Mouse (Mus musculus): ENCODE measurements around the gene 1700018F24Rik. TPM values are rescaled to one million over a fixed set of nuclear protein-coding genes. Genes with fewer than 3 reads are reported as not detected.
"Not testable (repeated sequence)": the region's sequence is repeated elsewhere in the genome, so short reads cannot be mapped to it uniquely, and the experiment has no call there.

Gene 1700018F24Rik
- polyA plus RNA-seq, 1 experiment from 2014 or later: not detected

GRCm38 (mm10) chr5:145054187-145054586, 11.4 kb downstream of the 1700018F24Rik start:
- not testable (repeated sequence) for H3K9me3 ChIP-seq; ATAC-seq (ENCODE audit: low FRiP score); H3K4me3 ChIP-seq (replicated peaks); H3K4me1 ChIP-seq; H3K9ac ChIP-seq; H3K4me2 ChIP-seq; H3K27ac ChIP-seq; H3K27me3 ChIP-seq; H3K36me3 ChIP-seq (replicated peaks)
- 92% methylated on average over 3 of the region's 3 CpGs for WGBS

- Histone ChIP-seq H3K27me3 (0 out of 2 replicates have a peak, but pooled peaks cover 3% of the 10 kb centered on the region), H3K9ac (no peak overlapping the region), H3K9me3 (no peaks in the 10 kb centered on the region), H3K4me3 (replicated peaks) (no peak overlapping the region), H3K4me2 (no peak overlapping the region), H3K27ac (no peak overlapping the region), H3K4me1 (no peaks in the 10 kb centered on the region), H3K36me3 (replicated peaks) (no peaks in the 10 kb centered on the region)
- peak; percentile 20; the same call in 1 of the 2 replicates for ATAC-seq (ENCODE audit: low FRiP score)
- whole genome bisulfite sequencing: 43% methylated on average over 8 of the region's 8 CpGs
Measured at GRCm38 (mm10) chr5:145057907-145058306, 15.1 kb downstream of the 1700018F24Rik start.

GRCm38 (mm10) chr5:145058722-145059121, 15.9 kb downstream of the 1700018F24Rik start:
- Histone ChIP-seq H3K9ac (no peak overlapping the region), H3K9me3 (no peaks in the 10 kb centered on the region), H3K27ac (no peak overlapping the region), H3K36me3 (replicated peaks) (no peaks in the 10 kb centered on the region), H3K4me1 (no peaks in the 10 kb centered on the region), H3K4me3 (replicated peaks) (no peak overlapping the region), H3K27me3 (0 out of 2 replicates have a peak, but pooled peaks cover 3% of the 10 kb centered on the region), H3K4me2 (no peak overlapping the region)
- 89% methylated on average over 7 of the region's 7 CpGs for WGBS
- ATAC-seq (ENCODE audit: low FRiP score): no peak

- Histone ChIP-seq H3K36me3 (replicated peaks) (no peaks in the 10 kb centered on the region), H3K27ac (no peak overlapping the region), H3K27me3 (0 out of 2 replicates have a peak, but pooled peaks cover 3% of the 10 kb centered on the region), H3K4me3 (replicated peaks) (no peak overlapping the region), H3K9me3 (no peaks in the 10 kb centered on the region), H3K4me1 (no peaks in the 10 kb centered on the region), H3K4me2 (no peak overlapping the region), H3K9ac (no peak overlapping the region)
- ATAC-seq (ENCODE audit: low FRiP score): no peak
- WGBS: 79% methylated on average over 2 of the region's 2 CpGs
Measured at GRCm38 (mm10) chr5:145059524-145059923, 16.7 kb downstream of the 1700018F24Rik start.

DNA sequence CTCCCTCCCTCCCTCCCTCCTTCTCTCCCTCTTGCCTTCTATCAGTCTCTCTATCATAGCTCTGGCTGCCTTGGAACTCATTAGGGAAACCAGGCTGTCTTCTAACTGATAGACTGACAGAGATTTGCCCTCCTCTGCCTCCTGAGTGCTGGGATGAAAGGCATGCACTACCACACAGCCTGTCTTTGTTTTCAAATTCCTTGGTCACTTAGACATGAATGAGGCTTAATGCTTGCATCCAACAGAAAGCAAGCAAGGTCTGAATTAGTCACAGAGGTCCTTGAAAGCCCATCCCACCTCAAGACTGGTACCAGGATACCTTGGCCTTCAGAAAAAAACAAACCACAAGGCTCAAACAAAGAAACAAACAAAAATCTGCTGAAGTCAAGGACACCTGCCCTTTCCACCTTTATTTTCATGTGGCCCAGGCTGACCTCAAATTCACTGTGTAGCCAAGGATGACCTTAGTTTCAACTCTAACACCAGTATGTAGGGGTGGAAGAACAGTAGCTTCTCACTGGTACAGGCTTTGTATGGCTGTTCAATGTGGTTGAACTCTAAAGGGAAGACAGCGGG, 22.1 kb downstream of the 1700018F24Rik start:
- H3K27ac ChIP-seq: no peak overlapping the region
- no peak overlapping the region for H3K9ac ChIP-seq
- 0 out of 2 replicates have a peak, but pooled peaks cover 3% of the 10 kb centered on the region for H3K27me3 ChIP-seq
- H3K4me1 ChIP-seq: no peaks in the 10 kb centered on the region
- no peak overlapping the region for H3K4me2 ChIP-seq
- H3K4me3 ChIP-seq (replicated peaks): no peak overlapping the region
- WGBS: 80% methylated on average over 1 of the region's 1 CpGs
- H3K36me3 ChIP-seq (replicated peaks): no peaks in the 10 kb centered on the region
- no peak for ATAC-seq (ENCODE audit: low FRiP score)
- H3K9me3 ChIP-seq: no peaks in the 10 kb centered on the region

GRCm38 (mm10) chr5:145068863-145069262, 26.1 kb downstream of the 1700018F24Rik start:
- 0 out of 2 replicates have a peak, but pooled peaks cover 3% of the 10 kb centered on the region for H3K27me3 ChIP-seq
- H3K36me3 ChIP-seq (replicated peaks): no peaks in the 10 kb centered on the region
- no peak for ATAC-seq (ENCODE audit: low FRiP score)
- H3K4me3 ChIP-seq (replicated peaks): no peak overlapping the region
- no peaks in the 10 kb centered on the region for H3K4me1 ChIP-seq
- H3K27ac ChIP-seq: no peak overlapping the region
- no peaks in the 10 kb centered on the region for H3K9me3 ChIP-seq
- H3K4me2 ChIP-seq: no peak overlapping the region
- 64% methylated on average over 3 of the region's 3 CpGs for WGBS
- H3K9ac ChIP-seq: no peak overlapping the region

- WGBS: 2% methylated on average over 5 of the region's 5 CpGs
- Histone ChIP-seq H3K4me2 (no peak overlapping the region), H3K9ac (no peak overlapping the region), H3K9me3 (no peaks in the 10 kb centered on the region), H3K4me3 (replicated peaks) (no peak overlapping the region), H3K27me3 (0 out of 2 replicates have a peak, but pooled peaks cover 3% of the 10 kb centered on the region), H3K36me3 (replicated peaks) (no peaks in the 10 kb centered on the region), H3K4me1 (no peaks in the 10 kb centered on the region), H3K27ac (no peak overlapping the region)
- ATAC-seq (ENCODE audit: low FRiP score): peak; percentile 57; the same call in 1 of the 2 replicates
Measured at GRCm38 (mm10) chr5:145069707-145070106, 26.9 kb downstream of the 1700018F24Rik start.

GRCm38 (mm10) chr5:145071342-145071741, 28.6 kb downstream of the 1700018F24Rik start:
- no peak overlapping the region for H3K4me2 ChIP-seq
- ATAC-seq (ENCODE audit: low FRiP score): no peak
- no peaks in the 10 kb centered on the region for H3K36me3 ChIP-seq (replicated peaks)
- no peaks in the 10 kb centered on the region for H3K4me1 ChIP-seq
- WGBS: 60% methylated on average over 6 of the region's 6 CpGs
- 0 out of 2 replicates have a peak, but pooled peaks cover 3% of the 10 kb centered on the region for H3K27me3 ChIP-seq
- no peak overlapping the region for H3K4me3 ChIP-seq (replicated peaks)
- no peaks in the 10 kb centered on the region for H3K9me3 ChIP-seq
- no peak overlapping the region for H3K9ac ChIP-seq
- no peak overlapping the region for H3K27ac ChIP-seq

DNA sequence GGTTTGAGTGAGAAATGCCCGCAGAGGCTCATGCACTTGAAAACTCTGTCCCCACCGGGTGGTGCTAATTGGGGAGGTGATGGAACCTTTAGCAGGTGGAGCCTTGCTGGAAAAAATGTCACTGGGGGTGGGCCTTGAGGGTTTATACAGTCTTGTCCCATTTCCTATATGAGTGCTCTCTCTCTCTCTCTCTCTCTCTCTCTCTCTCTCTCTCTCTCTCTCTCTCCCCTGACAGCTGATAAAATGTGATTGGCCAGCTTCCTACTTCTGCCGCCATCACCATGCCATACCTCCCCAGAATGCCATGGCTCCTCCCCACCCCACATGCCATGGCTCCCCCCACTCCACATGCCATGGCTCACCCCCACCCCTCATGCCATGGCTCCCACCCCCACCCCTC, 32.3 kb downstream of the 1700018F24Rik start:
- Histone ChIP-seq H3K36me3 (replicated peaks) (no peaks in the 10 kb centered on the region), H3K27me3 (peaks cover 3% of the 10 kb centered on the region; the same call in 1 of the 2 replicates), H3K4me2 (no peak overlapping the region), H3K9ac (no peak overlapping the region), H3K27ac (no peak overlapping the region), H3K9me3 (no peaks in the 10 kb centered on the region), H3K4me3 (replicated peaks) (no peak overlapping the region), H3K4me1 (no peaks in the 10 kb centered on the region)
- no peak for ATAC-seq (ENCODE audit: low FRiP score)
- 61% methylated on average over 3 of the region's 3 CpGs for WGBS

- no peak overlapping the region for H3K4me3 ChIP-seq (replicated peaks)
- H3K9ac ChIP-seq: no peak overlapping the region
- ATAC-seq (ENCODE audit: low FRiP score): no peak
- no peak overlapping the region for H3K4me2 ChIP-seq
- peaks cover 3% of the 10 kb centered on the region; the same call in 1 of the 2 replicates for H3K27me3 ChIP-seq
- 92% methylated on average over 10 of the region's 10 CpGs for WGBS
- H3K27ac ChIP-seq: no peak overlapping the region
- peaks cover 10% of the 10 kb centered on the region for H3K4me1 ChIP-seq
- 0 out of 2 replicates have a peak, but pooled peaks cover 3% of the 10 kb centered on the region for H3K36me3 ChIP-seq (replicated peaks)
- H3K9me3 ChIP-seq: no peaks in the 10 kb centered on the region
Measured at GRCm38 (mm10) chr5:145081866-145082613, 39.2 kb downstream of the 1700018F24Rik start.

GRCm38 (mm10) chr5:145083201-145083600, 40.4 kb downstream of the 1700018F24Rik start:
- not testable (repeated sequence) for H3K27me3 ChIP-seq; H3K4me1 ChIP-seq; H3K36me3 ChIP-seq (replicated peaks); H3K9me3 ChIP-seq
- Histone ChIP-seq H3K9ac (peak overlapping the region; percentile 90), H3K4me2 (peak overlapping the region; percentile 91), H3K27ac (peak overlapping the region; percentile 83; the same call in 1 of the 2 replicates), H3K4me3 (replicated peaks) (peak overlapping the region; percentile 78)
- WGBS: 52% methylated on average over 6 of the region's 6 CpGs
- ATAC-seq (ENCODE audit: low FRiP score): peak; percentile 28

- H3K4me1 ChIP-seq: peaks cover 10% of the 10 kb centered on the region
- peak within 1 kb of the TSS; percentile 83; the same call in 1 of the 2 replicates for H3K27ac ChIP-seq
- H3K27me3 ChIP-seq: peaks cover 3% of the 10 kb centered on the region; the same call in 1 of the 2 replicates
- WGBS: under 1% methylated on average over 54 of the region's 54 CpGs
- H3K4me3 ChIP-seq (replicated peaks): peak within 1 kb of the TSS; percentile 78
- peak within 1 kb of the TSS; percentile 91 for H3K4me2 ChIP-seq
- no peaks in the 10 kb centered on the region for H3K9me3 ChIP-seq
- peak within 1 kb of the TSS; percentile 90 for H3K9ac ChIP-seq
- ATAC-seq (ENCODE audit: low FRiP score): peak; percentile 98
- H3K36me3 ChIP-seq (replicated peaks): peaks cover 6% of the 10 kb centered on the region; the same call in 1 of the 2 replicates
Measured at GRCm38 (mm10) chr5:145083632-145084451, 41.1 kb downstream of the 1700018F24Rik start, which contains the start of the genes Arpc1a and Kpna7. TSS of gene Arpc1a (plus strand) at chr5:145083830. TSS of gene Kpna7 (minus strand) at chr5:145084030.

All from forebrain, embryonic 12.5 days (tissue).